ENCODE assay signal across 20 mouse cellular contexts in genomic region chr15:12134546-12134945, GRCm38 (mm10). TPM values are rescaled to one million over a fixed set of nuclear protein-coding genes. Genes with fewer than 3 reads are reported as not detected.
DNase-seq lines count a peak whose midpoint lies in the region; ATAC-seq and TF ChIP-seq lines count a peak whose summit lies in the region.
"Had no signal": no experiment of that assay in that cellular context is flagged by ENCODE, and none has a peak within 500 bp of the region (broad histone marks: within the 10 kb centered on the region; RNA-seq: fewer than 3 reads in every experiment).

No protein-coding gene starts in this region.

- TF ChIP-seq POLR2A in cerebellum, adult 2 months (IDR thresholded peaks at IDR 0.05; ENCODE audit: borderline replicate concordance, insufficient read depth, low read length) = no peak

- no peaks in the 10 kb centered on the region for H3K27me3 ChIP-seq in cerebellum, adult 2 months (ENCODE audit: control insufficient read depth, insufficient read depth, low read length)
- H3K27me3 ChIP-seq in heart, embryonic 14.5 days (ENCODE audit: control insufficient read depth, insufficient read depth, low read length) = no peaks in the 10 kb centered on the region
- H3K27me3 ChIP-seq in heart, embryonic 10.5 days (ENCODE audit: insufficient read depth, poor library complexity, severe bottlenecking) = no peaks in the 10 kb centered on the region
- H3K27me3 ChIP-seq: forebrain, embryonic 13.5 days; liver, embryonic 15.5 days had no signal

- H3K4me3 ChIP-seq in cerebellum, adult 2 months (replicated peaks; ENCODE audit: insufficient read depth, low read depth, low read length) = no peak overlapping the region
- no peak overlapping the region for H3K4me3 ChIP-seq in heart, embryonic 14.5 days (ENCODE audit: control insufficient read depth in 1 of 2, insufficient read depth in 1 of 2, low read depth in 1 of 2, low read length in 2 of 2)
- H3K4me3 ChIP-seq in heart, embryonic 10.5 days = no peak overlapping the region
- H3K4me3 ChIP-seq: forebrain, embryonic 13.5 days; limb, embryonic 10.5 days; liver, embryonic 15.5 days had no signal

- 0 out of 2 replicates have a peak overlapping the region, but pooled peaks have one; percentile 1 for H3K4me2 ChIP-seq in heart, embryonic 14.5 days (ENCODE audit: low read length)
- H3K4me2 ChIP-seq: forebrain, embryonic 13.5 days; heart, embryonic 11.5 days; liver, embryonic 15.5 days had no signal

- TF ChIP-seq CTCF in cerebellum, adult 2 months (IDR thresholded peaks at IDR 0.05; ENCODE audit: borderline replicate concordance, insufficient read depth, low read depth, low read length) = no peak

- peaks cover 33% of the 10 kb centered on the region for H3K36me3 ChIP-seq in heart, embryonic 14.5 days (ENCODE audit: control insufficient read depth, insufficient read depth, low read length)
- H3K36me3 ChIP-seq in heart, embryonic 10.5 days = peaks cover 29% of the 10 kb centered on the region

- H3K9me3 ChIP-seq in heart, embryonic 14.5 days (ENCODE audit: control insufficient read depth, low read length) = no peaks in the 10 kb centered on the region
- no peaks in the 10 kb centered on the region for H3K9me3 ChIP-seq in heart, embryonic 10.5 days
- H3K9me3 ChIP-seq: forebrain, embryonic 13.5 days; limb, embryonic 10.5 days; liver, embryonic 15.5 days had no signal

- 3% methylated on average over 1 of the region's 1 CpGs for whole genome bisulfite sequencing in cerebellum, adult 2 months
- 13% methylated on average over 1 of the region's 1 CpGs for WGBS in heart, embryonic 14.5 days
- 14% methylated on average over 1 of the region's 1 CpGs for WGBS in heart, embryonic 10.5 days

- H3K27ac ChIP-seq in cerebellum, adult 2 months (ENCODE audit: insufficient read depth, low read length) = peak overlapping the region; percentile 78; the same call in 1 of the 2 replicates
- peak overlapping the region in 1 of 2 experiments; percentile 67; a peak in 2 of 4 replicates for H3K27ac ChIP-seq in heart, embryonic 14.5 days (replicated peaks in 1 of 2; ENCODE audit: control insufficient read depth in 1 of 2, insufficient read depth in 1 of 2, low read depth in 2 of 2, low read length in 2 of 2)
- no peak overlapping the region for H3K27ac ChIP-seq in heart, embryonic 10.5 days
- H3K27ac ChIP-seq: forebrain, embryonic 13.5 days; hindbrain, postnatal 0 days; limb, embryonic 10.5 days; liver, embryonic 15.5 days had no signal

- ATAC-seq in heart, embryonic 14.5 days (ENCODE audit: insufficient number of reproducible peaks, insufficient read depth, low FRiP score, low read depth) = no peak
- ATAC-seq: forebrain, embryonic 13.5 days; hindbrain, postnatal 0 days had no signal

- peaks cover 6% of the 10 kb centered on the region for H3K4me1 ChIP-seq in cerebellum, adult 2 months (ENCODE audit: control insufficient read depth, insufficient read depth, low read length)
- peaks cover 4 to 31% of the 10 kb centered on the region in 2 experiments; a peak in 3 of 4 replicates for H3K4me1 ChIP-seq in heart, embryonic 14.5 days (ENCODE audit: control insufficient read depth in 2 of 2, insufficient read depth in 2 of 2, low read length in 2 of 2)
- peaks cover 14% of the 10 kb centered on the region for H3K4me1 ChIP-seq in heart, embryonic 10.5 days
- H3K4me1 ChIP-seq: forebrain, embryonic 13.5 days; limb, embryonic 10.5 days; liver, embryonic 15.5 days had no signal

- DNase-seq in cerebellum, adult 2 months = peak in 1 of 2 experiments; percentile 41
- no peak for DNase-seq in cerebellum, adult 18-20 months
- no peak for DNase-seq in heart, embryonic 10.5 days (ENCODE audit: low spot score)
- DNase-seq in urinary bladder, postnatal 14 days (ENCODE audit: low spot score) = peak; percentile 27
- DNase-seq in urinary bladder, adult 2 months (ENCODE audit: low spot score) = no peak
- DNase-seq in kidney, adult 8-10 months = no peak
- DNase-seq: gastrocnemius, postnatal 10 days; kidney, adult 18-20 months; kidney, postnatal 10 days; liver; lung, postnatal 4 days; midbrain, embryonic 14.5 days; thymus, adult 2 months; thymus, postnatal 4 days had no signal

- no peak overlapping the region for H3K9ac ChIP-seq in heart, embryonic 14.5 days (ENCODE audit: low read length)
- H3K9ac ChIP-seq: forebrain, embryonic 13.5 days; liver, embryonic 15.5 days had no signal

RNA-seq across cellular contexts. Expression of gene Zfr, which starts 16.9 kb away (rescaled TPM):
- polyA plus RNA-seq in cerebellum, adult 2 months (2012; rRNA removed) = 109 and 111 TPM in 2 replicates
- 136 and 142 TPM in 2 replicates for polyA plus RNA-seq in heart, embryonic 14.5 days (2014; fragmentation: Nextera tagmentation; extraction: Ambion mirVana)
- polyA plus RNA-seq in heart, embryonic 10.5 days (2016; fragmentation: Nextera tagmentation; extraction: Ambion mirVana) = 120 and 122 TPM in 2 replicates
- polyA plus RNA-seq in urinary bladder, adult 2 months (2012; rRNA removed) = 50.2 and 53.9 TPM in 2 replicates
